Mouse (Mus musculus) heart, postnatal 0 days (tissue): Measurements from ENCODE around the gene Mb.

Source experiments
- CTCF ChIP-seq: IDR thresholded peaks from 2 replicates; pipeline ENCODE4 v1.5.1; 2016; ENCODE audit warnings: antibody characterized with exemption, control low read depth, low read depth
- EP300 ChIP-seq: IDR thresholded peaks from 2 replicates; pipeline ENCODE4 v1.6.1; 2016; ENCODE audit warnings: antibody characterized with exemption, low read depth

DNA sequence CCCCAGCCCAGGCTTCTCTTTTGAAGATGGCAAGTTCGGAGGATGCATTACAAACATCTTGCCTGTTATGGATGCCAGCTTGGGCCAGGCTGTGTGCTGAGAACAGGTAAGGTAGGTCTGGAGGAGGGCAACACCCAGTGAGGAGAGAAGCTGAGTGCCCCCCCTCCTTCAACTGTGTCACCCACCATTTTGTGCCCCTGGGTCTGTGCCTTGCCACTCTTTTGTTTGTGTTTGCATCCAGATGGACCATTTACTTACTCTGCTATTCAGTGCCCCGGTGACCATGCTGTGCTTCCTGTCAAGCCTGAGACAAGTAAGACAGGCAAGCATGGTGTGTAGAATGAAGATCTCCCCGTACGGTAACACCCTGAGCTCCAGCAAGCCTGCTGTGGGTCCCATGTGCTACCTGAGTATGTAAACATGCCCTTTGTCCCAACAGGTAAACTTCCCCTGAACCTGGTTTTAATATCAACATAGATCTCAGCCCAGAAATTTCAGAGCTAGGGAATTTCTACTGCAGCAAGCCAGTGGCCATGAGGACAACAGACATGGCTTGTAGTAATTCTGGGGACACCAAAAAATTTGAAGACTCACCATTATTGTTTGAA lies 22.2 kb upstream of the Mb start:
- TF ChIP-seq EP300, result no peak
- TF ChIP-seq CTCF, result no peak
